Mouse (Mus musculus) CH12F3 (cell line): ENCODE measurements around the gene Zfp28.

Experiments
- in situ Hi-C: fragments of 300-500 bp; cut with MboI; formaldehyde crosslinking; loops from 2 replicates; pipeline ENCODE4 v1.14.3; 2020; ENCODE audit warnings: low sequenced_read_pairs

Gene Zfp28

DNA sequence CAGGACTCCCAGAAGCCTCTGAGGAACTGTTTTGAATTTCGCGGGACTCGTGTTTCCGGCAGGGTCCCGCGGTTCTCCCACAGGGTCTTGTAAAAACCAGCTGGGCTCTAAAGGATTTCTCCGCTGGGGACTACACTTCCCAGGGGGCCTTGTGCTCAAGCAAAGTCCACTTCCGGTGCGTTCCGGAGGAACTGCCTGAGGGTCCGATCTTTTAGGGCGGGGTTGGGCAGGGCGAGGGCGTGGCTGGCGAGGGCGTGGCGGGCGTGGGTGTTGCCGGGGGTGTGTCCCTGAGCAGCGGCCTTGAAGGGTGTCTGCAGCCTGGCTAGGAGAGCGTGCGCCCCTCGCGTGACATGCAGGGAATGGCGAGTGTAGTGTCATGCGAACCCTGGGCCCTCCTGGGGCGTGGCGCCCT lies at the start of gene Zfp28:
TSS of gene Zfp28 (plus strand) at position 252 of the 412 bp plus-strand sequence.
- in situ Hi-C loops = loop anchor here (25.0 kb wide), 1 partner anchor 729 kb away; the partner anchor contains the start of gene Zfp954

DNA sequence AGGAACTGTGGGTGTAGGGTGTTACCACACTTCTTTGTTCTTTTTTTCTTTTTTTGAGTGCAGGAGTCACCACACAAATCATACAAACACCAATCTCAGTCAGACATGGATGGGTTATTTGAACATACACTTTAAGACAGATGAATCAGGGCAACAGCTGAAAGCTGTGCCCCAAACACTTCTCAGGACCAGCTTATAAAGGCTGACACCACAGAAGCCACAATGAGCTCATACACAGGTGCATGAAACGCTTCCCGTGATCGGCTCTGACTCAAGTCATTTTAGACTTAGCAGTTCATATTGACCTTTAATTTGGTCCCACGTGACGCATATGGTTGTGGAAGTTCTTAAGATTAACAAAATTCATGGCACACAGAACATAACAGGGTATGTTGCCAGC lies 43.2 kb upstream of the Zfp28 start:
- in situ Hi-C loops = no loop called here

DNA sequence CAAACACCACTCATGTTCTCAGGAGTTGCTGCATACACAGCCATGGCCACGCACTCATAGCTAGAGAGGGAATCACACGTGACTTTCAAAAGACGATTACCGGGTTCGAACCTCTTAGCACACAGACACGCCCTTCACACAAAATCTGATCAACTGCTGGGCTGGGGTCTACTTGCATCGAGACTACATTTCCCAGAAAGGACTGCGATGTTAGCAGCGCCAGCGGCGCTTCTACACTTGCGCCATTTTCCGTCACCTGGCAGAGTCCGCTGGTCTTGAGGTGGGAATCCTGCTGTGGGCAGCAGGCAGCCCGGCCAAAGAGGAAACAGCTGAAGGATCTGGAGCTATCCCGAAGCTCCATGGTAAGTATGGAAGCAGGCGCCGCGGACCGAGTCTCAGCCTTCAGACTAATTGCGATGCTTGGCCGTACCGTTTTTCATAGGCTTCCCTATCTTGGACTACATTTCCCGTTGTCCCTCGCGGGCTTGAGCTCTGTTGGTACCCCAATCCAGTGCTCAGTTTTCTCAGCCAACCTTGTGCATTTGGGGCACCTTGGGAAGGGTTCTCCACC lies 39.5 kb upstream of the Zfp28 start, which contains the start of gene Gm3854:
TSS of gene Gm3854 (plus strand) at position 259 of the 571 bp plus-strand sequence.
- in situ Hi-C loops = no loop called here

DNA sequence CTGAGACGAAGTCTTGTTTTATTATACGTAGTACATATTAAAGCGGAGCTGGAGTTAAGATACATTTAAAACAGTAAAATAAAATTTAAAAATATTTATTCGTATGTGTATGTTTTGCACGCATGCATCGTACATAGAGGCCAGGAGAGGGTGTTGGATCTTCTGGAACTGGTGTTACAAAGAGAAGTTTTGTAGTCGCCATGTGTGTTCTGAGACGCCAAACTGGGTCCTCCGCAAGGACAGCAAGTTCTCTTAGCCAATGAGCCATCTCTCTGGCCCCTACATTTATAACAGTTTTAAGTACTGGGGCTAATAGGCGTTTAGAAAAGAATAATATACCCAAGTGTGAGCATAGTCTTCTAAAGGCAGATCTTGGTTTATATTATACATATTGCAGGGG lies 39.0 kb upstream of the Zfp28 start:
- in situ Hi-C loops = no loop called here

DNA sequence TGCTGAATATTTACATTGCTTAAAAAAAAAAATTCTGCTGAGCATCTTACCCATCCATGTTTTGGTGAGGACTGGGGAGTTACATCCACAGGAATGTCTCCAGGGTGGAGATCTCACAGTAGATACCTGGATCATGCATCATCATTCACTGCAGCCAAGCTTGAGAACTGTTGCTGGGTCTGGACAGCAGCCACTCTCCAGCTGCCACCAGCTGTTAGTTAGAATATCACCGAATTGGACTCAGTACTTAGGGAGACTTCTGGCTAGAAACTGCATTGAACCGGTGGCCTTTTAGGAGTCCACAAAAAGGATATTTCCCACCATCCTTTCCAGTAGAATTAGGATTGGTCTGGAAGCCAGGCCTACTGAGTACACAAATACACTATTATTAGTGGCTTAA lies 25.0 kb upstream of the Zfp28 start:
- in situ Hi-C loops = loop anchor here (25.0 kb wide), 1 partner anchor 929 kb away; the partner anchor contains the start of gene Gm45844

DNA sequence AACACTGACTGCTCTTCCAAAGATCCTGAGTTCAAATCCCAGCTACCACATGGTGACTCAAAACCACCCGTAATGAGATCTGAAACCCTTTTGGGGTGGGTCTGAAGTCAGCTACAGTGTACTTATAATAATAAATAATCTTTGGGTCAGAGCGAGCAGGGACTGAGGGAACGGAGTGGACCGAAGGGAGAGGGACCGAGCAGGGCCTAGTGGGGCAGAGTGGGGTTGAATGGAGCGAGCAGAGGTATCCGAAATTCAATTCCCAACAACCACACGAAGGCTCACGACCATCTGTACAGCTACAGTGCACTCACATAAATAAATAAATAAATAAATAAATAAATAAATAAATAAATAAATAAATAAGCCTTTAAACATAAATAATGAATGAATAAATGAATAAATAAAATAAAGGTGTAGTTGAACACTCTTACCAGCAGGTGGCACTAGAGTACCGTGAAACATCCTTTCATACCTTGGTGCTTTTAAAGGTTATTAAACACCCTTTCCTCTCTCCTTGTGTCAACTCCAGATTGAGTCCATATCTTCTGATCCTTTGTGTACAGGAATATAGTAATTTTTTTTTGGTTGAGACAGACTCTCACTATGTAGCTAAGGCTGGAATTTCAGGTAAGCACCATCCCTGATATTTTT lies 24.0 kb upstream of the Zfp28 start:
- in situ Hi-C loops = loop anchor here (25.0 kb wide), 1 partner anchor 928 kb away; the partner anchor contains the start of gene Gm45844

DNA sequence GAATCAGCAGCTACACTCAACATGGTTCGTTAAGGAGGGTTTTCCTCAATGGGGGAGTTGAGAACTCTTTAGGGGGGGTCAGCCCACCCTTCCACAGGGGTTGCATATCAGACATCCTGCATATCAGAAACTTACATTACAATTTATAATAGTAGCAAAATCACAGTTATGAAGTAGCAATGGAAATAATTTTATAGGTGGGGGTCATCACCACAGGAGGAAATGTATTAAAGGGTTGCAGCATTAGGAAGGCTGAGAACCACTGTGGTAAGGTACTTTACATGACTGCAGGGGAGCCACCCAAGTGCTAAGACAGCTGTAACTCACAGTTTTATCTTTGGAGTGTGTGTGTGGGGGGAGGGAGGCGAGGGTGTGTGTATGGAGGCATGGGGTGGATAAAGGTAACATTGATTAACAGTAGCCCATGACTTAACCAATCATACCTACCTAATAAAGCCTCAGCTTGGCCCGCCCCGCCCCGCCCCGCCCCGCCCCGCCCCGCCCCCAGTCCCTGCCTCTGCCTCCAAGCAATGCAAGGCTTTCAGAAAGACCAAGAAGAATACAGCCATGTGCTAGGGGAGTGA lies 22.5 kb upstream of the Zfp28 start:
- in situ Hi-C loops = loop anchor here (25.0 kb wide), 1 partner anchor 927 kb away; the partner anchor contains the start of gene Gm45844

DNA sequence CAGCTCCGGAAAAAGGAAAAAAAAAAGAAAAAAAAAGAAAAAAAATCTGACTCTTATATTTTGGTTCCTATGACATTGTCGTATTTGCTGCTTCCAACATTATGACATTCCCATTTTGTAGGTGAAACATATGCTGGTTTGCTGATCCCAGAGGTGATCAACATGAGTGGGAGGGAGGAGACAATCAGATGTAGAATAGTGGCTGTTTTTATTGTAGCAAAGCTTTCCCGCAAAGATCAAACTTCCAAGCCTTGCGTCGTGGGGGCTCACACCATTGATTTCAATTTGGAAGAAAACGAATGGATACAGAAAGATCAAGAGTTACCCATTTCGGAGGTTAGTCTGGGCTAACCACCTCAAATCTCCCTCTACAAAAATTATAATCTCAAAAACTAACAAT lies 21.3 kb upstream of the Zfp28 start:
- in situ Hi-C loops = loop anchor here (25.0 kb wide), 1 partner anchor 926 kb away; the partner anchor contains the start of gene Gm45844

DNA sequence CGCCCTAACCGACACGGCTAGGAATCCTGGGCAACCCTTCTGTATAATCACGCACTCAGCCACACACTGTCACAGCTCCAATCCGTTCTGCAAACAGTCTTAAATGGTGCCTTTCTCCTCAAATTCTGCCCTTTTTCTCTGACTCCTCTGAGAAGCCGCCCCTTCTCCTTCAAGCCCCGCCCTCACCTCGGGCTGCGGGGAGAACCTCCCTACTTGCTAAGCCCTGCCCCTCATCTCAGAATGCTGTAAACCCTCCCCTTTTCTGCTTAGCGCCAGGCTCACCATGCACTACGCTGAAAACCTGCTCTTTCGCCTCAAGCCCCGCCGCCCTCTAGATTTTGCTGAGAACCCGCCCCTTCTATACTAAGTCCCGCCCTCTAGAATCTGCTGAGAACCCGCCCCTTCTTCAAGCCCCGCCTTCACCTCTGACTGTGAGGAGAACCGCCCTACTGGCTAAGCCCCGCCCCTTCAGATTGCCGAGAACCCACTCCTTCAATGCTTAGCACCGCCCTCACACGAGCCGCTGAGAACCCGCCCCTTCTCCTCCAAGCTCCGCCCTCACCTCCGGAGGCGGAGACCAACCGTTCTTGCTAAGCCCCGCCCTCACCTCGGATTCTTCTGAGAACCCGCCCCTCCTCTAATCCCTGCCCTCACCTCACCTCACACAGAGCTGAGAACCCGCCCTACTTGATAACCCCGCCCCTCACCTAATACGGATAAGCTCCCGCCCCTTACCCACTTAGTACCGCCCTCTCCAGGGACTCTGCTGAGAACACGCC lies 20.6 kb upstream of the Zfp28 start:
- in situ Hi-C loops = loop anchor here (25.0 kb wide), 1 partner anchor 925 kb away; the partner anchor contains the start of gene Gm45844

DNA sequence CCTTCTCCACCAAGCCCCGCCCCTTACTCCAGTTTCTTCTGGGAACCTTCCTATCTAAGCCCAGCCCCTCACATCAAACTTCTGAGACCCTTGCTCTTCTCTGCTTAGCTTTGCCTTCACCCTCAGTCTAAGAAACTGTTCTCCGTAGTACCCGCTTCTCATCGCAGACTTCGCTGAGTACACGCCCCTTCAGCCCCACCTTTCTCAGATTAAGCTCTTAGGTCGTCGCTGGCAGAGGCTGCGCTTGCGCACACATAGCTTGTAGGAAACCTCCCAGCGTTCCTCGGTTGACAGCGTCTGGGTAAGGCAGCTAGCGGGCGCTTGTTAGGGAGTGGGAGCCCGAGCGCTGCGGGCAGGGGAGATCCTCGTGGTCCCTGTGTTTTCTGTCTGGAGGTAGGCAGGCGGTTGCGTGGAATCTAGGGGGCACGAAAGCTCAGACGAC lies 20.0 kb upstream of the Zfp28 start, which contains the start of gene Zfp78:
TSS of gene Zfp78 (plus strand) at position 234 of the 442 bp plus-strand sequence.
- in situ Hi-C loops = loop anchor here (25.0 kb wide), 1 partner anchor 924 kb away; the partner anchor contains the start of gene Gm45844

DNA sequence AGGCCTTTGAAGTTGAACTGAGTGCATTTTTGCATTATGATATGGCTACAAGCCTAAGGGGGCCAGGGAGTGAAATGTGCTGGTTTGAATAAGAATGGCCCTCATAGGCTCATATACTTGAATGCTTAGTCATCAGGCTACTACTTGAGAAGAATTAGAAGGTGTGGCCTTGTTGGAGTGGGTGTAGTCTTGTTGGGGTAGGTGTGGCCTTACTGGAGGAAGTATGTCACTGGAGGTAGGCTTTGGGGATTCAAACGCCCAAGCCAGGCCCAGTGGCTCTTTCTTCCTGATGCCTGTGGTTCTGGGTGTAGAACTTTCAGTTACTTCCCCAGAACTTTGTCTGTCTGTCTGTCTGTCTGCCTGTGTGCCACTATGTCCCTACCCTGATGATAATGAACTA lies 18.3 kb upstream of the Zfp28 start:
- in situ Hi-C loops = loop anchor here (25.0 kb wide), 1 partner anchor 923 kb away; the partner anchor contains the start of gene Gm45844

DNA sequence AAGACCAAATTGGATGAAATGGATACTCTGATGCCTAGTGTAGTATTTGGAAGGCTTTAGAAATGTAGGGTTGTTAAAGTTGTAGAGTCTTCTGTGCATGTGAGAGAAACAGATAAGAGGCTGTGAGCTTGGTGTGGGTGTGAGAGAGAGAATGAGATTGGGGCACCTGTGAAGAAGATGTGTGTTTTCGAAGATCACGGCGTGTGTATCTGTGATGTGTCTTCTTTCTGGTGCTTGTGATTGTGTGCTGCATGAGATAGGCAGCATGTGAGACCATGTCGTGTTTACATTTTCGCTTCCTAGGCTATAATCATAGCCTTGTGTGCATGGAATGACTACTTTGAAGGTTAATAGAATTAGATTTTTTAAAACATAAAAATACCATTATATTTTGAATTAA lies 15.9 kb upstream of the Zfp28 start:
- in situ Hi-C loops = loop anchor here (25.0 kb wide), 1 partner anchor 920 kb away; the partner anchor contains the start of gene Gm45844

DNA sequence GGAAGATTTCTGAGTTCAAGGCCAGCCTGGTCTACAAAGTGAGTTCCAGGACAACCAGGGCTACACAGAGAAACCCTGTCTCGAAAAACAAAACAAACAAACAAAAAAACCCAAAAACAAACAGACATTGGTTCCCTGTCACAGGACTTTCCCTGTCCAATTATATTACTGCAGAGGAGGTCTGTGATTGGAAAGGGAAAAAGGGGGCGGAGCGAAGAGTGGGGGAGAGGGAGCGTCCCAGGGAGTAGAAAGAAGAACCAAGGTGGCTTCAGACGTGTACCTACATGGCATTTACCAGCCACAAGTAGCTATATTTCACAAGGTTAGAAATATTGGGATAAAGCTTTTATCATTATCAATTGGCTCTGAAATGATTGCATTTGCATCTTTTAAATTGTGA lies 14.9 kb upstream of the Zfp28 start:
- in situ Hi-C loops = loop anchor here (25.0 kb wide), 1 partner anchor 919 kb away; the partner anchor contains the start of gene Gm45844

DNA sequence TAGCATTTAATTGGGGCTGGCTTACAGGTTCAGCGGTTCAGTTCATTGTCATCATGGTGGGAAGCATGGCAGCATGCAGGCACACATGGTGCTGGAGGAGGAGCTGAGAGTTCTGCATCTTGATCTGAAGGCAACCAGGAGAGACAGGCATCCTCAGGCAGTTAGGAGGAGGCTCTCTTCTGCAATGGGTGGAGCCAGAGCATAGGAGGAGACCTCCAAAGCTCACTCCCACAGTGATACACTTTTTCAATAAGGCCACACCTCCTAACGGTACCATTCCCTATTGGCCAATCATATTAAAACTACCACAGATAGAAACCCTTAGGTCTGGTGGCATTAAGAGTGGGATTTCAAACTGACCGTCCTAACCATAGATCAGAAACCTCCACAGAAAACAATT lies 13.6 kb upstream of the Zfp28 start:
- in situ Hi-C loops = loop anchor here (25.0 kb wide), 1 partner anchor 918 kb away; the partner anchor contains the start of gene Gm45844

DNA sequence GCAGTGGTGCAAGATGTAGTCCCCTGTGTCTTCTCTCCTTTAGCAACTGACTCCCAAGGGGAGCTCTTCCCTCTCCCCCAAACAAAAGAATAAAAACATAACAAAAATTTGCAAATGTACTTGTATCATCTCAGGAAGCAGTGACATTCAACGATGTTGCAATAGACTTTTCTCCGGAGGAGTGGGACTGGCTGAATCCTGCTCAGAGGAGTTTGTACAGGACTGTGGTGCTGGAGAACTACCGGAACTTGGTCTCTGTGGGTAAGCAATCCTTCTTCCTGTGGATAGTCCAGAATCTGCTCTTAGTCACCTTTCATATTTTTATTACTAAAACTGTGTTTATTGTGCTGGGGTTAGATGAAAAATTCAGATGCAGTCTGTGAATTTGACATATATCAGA lies 10.1 kb upstream of the Zfp28 start:
- in situ Hi-C loops = loop anchor here (25.0 kb wide), 1 partner anchor 914 kb away; the partner anchor contains the start of gene Gm45844

DNA sequence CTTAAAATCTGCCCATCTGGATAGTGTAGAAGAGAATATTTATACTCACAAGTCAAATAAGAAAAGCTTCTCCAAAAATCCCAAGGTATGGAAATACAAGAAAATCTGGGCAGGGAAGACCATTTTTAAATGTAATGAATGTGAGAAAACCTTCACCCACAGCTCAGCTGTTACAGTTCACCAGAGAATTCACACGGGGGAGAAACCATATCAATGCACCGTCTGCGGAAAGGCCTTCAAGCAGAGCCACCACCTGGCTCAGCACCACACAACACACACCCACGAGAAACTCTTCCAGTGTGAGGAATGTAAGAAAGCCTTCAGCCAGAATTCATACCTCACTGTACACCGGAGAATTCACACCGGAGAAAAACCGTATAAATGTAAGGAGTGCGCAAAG lies 4.7 kb upstream of the Zfp28 start:
- in situ Hi-C loops = loop anchor here (25.0 kb wide), 1 partner anchor 734 kb away; the partner anchor contains the start of gene Zfp954

DNA sequence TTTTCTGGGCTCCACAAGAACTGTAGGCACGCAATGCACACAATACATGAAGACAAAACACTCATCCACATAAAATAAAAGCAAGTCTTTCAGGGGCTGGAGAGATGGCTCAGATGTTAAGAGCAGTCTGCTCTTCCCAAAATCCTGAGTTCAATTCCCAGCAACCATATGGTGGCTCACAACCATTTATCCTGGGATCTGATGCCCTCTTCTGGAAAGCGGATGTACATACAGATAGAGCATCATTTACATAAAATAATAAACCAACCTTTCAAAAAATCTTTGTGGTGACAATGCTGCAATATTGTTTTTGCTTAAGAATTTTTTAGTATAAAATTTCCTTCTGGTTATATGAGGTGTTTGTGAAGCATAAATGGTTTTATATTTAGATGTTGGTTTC lies 1.7 kb upstream of the Zfp28 start:
- in situ Hi-C loops = loop anchor here (25.0 kb wide), 1 partner anchor 731 kb away; the partner anchor contains the start of gene Zfp954

DNA sequence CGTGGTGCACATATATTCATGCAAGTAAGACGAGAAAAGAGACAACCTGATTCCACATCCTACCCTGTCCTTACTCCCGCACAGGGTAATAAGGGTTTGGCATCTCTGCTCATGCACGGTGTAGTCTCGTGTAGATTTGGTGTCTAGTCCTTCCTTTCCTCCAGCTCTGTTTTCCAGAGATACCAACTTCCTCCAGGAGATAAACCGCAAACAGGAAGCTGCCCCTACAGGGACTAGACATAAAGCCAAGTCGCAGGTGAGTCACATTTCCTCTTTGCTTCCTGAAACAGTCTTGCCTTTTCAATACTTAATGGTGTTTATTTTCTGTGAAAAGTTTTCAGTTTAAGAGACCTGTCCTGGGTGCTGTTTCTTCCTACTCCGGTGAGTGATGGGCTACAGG lies 916 bp downstream of the Zfp28 start:
- in situ Hi-C loops = loop anchor here (25.0 kb wide), 1 partner anchor 728 kb away; the partner anchor contains the start of gene Zfp954

DNA sequence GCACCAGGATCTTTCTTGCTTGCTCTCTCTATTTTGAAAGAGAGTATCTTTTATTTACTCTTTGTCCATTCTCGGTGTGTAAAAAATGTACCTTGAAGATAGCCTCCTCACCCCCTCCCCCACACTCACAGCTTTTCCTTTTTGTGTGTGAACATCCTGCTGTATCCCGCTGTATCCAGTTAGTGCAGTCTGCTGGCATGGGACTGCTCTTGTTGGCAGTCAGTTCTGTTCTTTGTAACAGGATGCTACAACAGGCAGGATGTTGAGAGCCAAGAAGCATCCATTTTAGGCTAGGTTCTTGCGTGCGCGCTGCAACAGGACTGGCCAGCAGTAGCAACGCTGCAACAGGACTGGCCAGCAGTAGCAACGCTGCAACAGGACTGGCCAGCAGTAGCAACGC lies 3.9 kb downstream of the Zfp28 start:
- in situ Hi-C loops = loop anchor here (25.0 kb wide), 1 partner anchor 725 kb away; the partner anchor contains the start of gene Zfp954

DNA sequence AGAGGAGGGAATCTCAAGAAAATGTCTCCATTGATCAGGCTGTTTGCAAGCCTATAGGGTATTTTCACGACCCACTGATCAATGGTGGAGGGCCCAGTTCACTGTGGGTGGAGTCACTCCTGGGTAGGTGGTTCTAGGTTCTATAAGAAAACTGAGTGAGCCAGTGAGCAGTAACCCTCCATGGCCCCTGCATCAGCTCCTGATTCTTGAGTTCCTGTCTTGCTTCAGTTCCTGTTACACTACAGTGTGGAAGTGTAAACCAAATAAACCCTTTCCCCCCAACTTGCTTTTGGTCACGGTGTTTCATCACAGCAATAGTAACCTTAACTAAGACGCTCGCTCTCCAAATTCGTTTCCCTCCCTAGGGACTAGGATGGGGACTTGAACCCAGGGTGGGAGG lies 5.9 kb downstream of the Zfp28 start:
- in situ Hi-C loops = loop anchor here (25.0 kb wide), 1 partner anchor 723 kb away; the partner anchor contains the start of gene Zfp954
